Mouse (Mus musculus) heart, postnatal 36 days (tissue): ENCODE measurements around the gene Hunk. TPM values are rescaled to one million over a fixed set of nuclear protein-coding genes. Genes with fewer than 3 reads are reported as not detected.

Source experiments
- DNase-seq, 2 experiments: peaks; one replicate each; pipeline ENCODE4 v3.0.0; 2021 to 2022
- intact Hi-C: fragments of 180-260 bp; cut with DNase I; formaldehyde crosslinking; loops from one replicate; pipeline ENCODE4 v1.15.1; 2025
- total RNA-seq, 2 experiments: library from RNA; stranded (reverse); gene quantifications; 2 replicates each; pipeline ENCODE4 v1.2.3; 2021

The Hunk gene
- total RNA-seq, 2 experiments from 2014 or later = 0.57 to 0.67 TPM

GRCm38 (mm10) chr16:90389103-90389750, 3.4 kb downstream of the Hunk start:
- DNase-seq = no peak
- intact Hi-C loops = loop anchor here (5.0 kb wide), 2 partner anchors 63 to 143 kb away; no protein-coding TSS in a partner anchor

GRCm38 (mm10) chr16:90390731-90391130, 4.9 kb downstream of the Hunk start:
- intact Hi-C loops = no loop called here
- DNase-seq = no peak

GRCm38 (mm10) chr16:90394761-90395160, 8.9 kb downstream of the Hunk start:
- DNase-seq = no peak
- intact Hi-C loops = no loop called here

GRCm38 (mm10) chr16:90395996-90396556, 10.3 kb downstream of the Hunk start:
- intact Hi-C loops = no loop called here
- no peak for DNase-seq

GRCm38 (mm10) chr16:90396882-90397281, 11.1 kb downstream of the Hunk start:
- intact Hi-C loops = no loop called here
- no peak for DNase-seq

GRCm38 (mm10) chr16:90400314-90400713, 14.5 kb downstream of the Hunk start:
- intact Hi-C loops = no loop called here

GRCm38 (mm10) chr16:90400906-90401666, 15.3 kb downstream of the Hunk start:
- no peak for DNase-seq
- intact Hi-C loops = no loop called here

More at GRCm38 (mm10) chr16:90400314-90400713, 14.5 kb downstream of the Hunk start:
- no peak for DNase-seq

- intact Hi-C loops = no loop called here
- DNase-seq = no peak
Observed at GRCm38 (mm10) chr16:90402292-90402691, 16.5 kb downstream of the Hunk start.

GRCm38 (mm10) chr16:90405195-90405594, 19.4 kb downstream of the Hunk start:
- intact Hi-C loops = no loop called here
- no peak for DNase-seq

- no peak for DNase-seq
- intact Hi-C loops = no loop called here
Observed at GRCm38 (mm10) chr16:90405599-90405998, 19.8 kb downstream of the Hunk start.

GRCm38 (mm10) chr16:90407541-90408289, 21.9 kb downstream of the Hunk start:
- intact Hi-C loops = no loop called here
- no peak for DNase-seq

GRCm38 (mm10) chr16:90412096-90413082, 26.6 kb downstream of the Hunk start:
- intact Hi-C loops = no loop called here
- no peak for DNase-seq

GRCm38 (mm10) chr16:90416621-90417020, 30.8 kb downstream of the Hunk start:
- intact Hi-C loops = no loop called here

GRCm38 (mm10) chr16:90418661-90419060, 32.8 kb downstream of the Hunk start:
- intact Hi-C loops = no loop called here
- DNase-seq = no peak

More at GRCm38 (mm10) chr16:90416621-90417020, 30.8 kb downstream of the Hunk start:
- DNase-seq = no peak

- intact Hi-C loops = no loop called here
- no peak for DNase-seq
Observed at GRCm38 (mm10) chr16:90421145-90421544, 35.3 kb downstream of the Hunk start.

GRCm38 (mm10) chr16:90421551-90421950, 35.7 kb downstream of the Hunk start:
- intact Hi-C loops = no loop called here
- DNase-seq = no peak

- DNase-seq = peak; percentile 11 to 13
- intact Hi-C loops = no loop called here
Observed at GRCm38 (mm10) chr16:90422108-90422529, 36.3 kb downstream of the Hunk start.

- DNase-seq = no peak
- intact Hi-C loops = no loop called here
Observed at GRCm38 (mm10) chr16:90423898-90424297, 38.1 kb downstream of the Hunk start.

GRCm38 (mm10) chr16:90424391-90424790, 38.6 kb downstream of the Hunk start:
- no peak for DNase-seq
- intact Hi-C loops = no loop called here

- no peak for DNase-seq
- intact Hi-C loops = no loop called here
Observed at GRCm38 (mm10) chr16:90426234-90426633, 40.4 kb downstream of the Hunk start.
